In the genomic region with DNA sequence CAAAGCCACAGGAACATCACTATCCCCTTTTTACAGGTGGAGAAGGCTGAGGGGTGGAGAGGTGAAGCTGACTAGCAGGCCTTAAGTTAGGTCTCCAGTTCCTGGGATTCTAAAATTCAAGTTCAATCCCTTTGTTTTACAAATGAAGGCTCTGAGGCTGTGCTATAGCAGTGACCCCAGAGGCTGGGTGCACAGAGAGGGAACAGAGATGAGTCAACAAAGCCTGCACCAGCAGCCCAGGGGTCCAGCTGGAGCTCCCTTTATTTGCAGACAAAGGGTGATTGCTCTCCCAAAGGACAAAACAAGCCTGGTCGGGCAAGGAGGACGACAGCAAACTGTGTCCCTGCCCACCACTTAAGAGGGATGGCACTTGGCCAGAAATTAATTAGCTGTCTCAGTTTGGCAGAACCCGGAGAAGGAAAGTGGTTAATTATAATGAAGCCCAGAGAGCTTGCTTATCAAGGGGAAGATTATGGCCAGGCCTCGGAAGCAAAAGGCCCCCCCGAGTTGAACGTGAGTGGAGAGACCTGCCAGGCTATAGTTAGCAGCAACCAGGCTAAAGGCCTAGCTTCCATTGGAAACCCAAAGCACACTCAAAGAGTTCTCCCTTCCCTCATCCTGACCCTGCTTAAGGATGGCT, we compare ENCODE assay signal across 11 mouse cellular contexts. TPM values are rescaled to one million over a fixed set of nuclear protein-coding genes. Genes with fewer than 3 reads are reported as not detected.
DNase-seq lines count a peak whose midpoint lies in the region; ATAC-seq and TF ChIP-seq lines count a peak whose summit lies in the region.
"Had no signal": no experiment of that assay in that cellular context is flagged by ENCODE, and none has a peak within 500 bp of the region (broad histone marks: within the 10 kb centered on the region; RNA-seq: fewer than 3 reads in every experiment).

No protein-coding gene starts in this region.

- H3K4me1 ChIP-seq in forebrain, postnatal 0 days (ENCODE audit: insufficient read depth): no peaks in the 10 kb centered on the region
- H3K4me1 ChIP-seq in hindbrain, embryonic 14.5 days (replicated peaks; ENCODE audit: control insufficient read depth, insufficient read depth, low read length): peaks cover 8% of the 10 kb centered on the region; the same call in 1 of the 2 replicates
- peaks cover 14% of the 10 kb centered on the region for H3K4me1 ChIP-seq in neural tube, embryonic 13.5 days (replicated peaks)
- H3K4me1 ChIP-seq in kidney, adult 2 months (ENCODE audit: control insufficient read depth, insufficient read depth, low read length): 0 out of 2 replicates have a peak, but pooled peaks cover 3% of the 10 kb centered on the region

- H3K9me3 ChIP-seq in forebrain, postnatal 0 days (ENCODE audit: low read length): no peaks in the 10 kb centered on the region
- H3K9me3 ChIP-seq in hindbrain, embryonic 14.5 days (ENCODE audit: control insufficient read depth, low read length): no peaks in the 10 kb centered on the region
- no peaks in the 10 kb centered on the region for H3K9me3 ChIP-seq in neural tube, embryonic 13.5 days

- H3K27me3 ChIP-seq in forebrain, postnatal 0 days (ENCODE audit: insufficient read depth, low read length): no peaks in the 10 kb centered on the region
- H3K27me3 ChIP-seq in hindbrain, embryonic 14.5 days (ENCODE audit: control insufficient read depth, insufficient read depth, low read length): no peaks in the 10 kb centered on the region
- no peaks in the 10 kb centered on the region for H3K27me3 ChIP-seq in neural tube, embryonic 13.5 days
- H3K27me3 ChIP-seq in kidney, adult 2 months (replicated peaks; ENCODE audit: control insufficient read depth, insufficient read depth, low read length): no peaks in the 10 kb centered on the region

- no peak overlapping the region for H3K27ac ChIP-seq in layer of hippocampus, adult 2 months
- H3K27ac ChIP-seq in forebrain, postnatal 0 days (ENCODE audit: low read depth, low read length): no peak overlapping the region
- H3K27ac ChIP-seq in hindbrain, embryonic 14.5 days: peak overlapping the region; percentile 53
- H3K27ac ChIP-seq in neural tube, embryonic 13.5 days (replicated peaks): peak overlapping the region; percentile 68
- no peak overlapping the region for H3K27ac ChIP-seq in kidney, adult 2 months (ENCODE audit: insufficient read depth, low read depth, low read length)

- DNase-seq in layer of hippocampus, adult 2 months (ENCODE audit: low spot score in 2 of 2): peak; percentile 31 to 41
- DNase-seq in layer of hippocampus, postnatal 25 days (ENCODE audit: extremely low spot score in 1 of 2, low spot score in 1 of 2): no peak
- peak; percentile 71 for DNase-seq in forebrain, postnatal 0 days
- DNase-seq in hindbrain, embryonic 14.5 days (ENCODE audit: low spot score): peak; percentile 64
- DNase-seq in kidney, adult 18-20 months: no peak
- no peak for DNase-seq in gastrocnemius, postnatal 25 days
- no peak for DNase-seq in kidney, adult 2 months
- DNase-seq: thymus, postnatal 14 days had no signal

- H3K4me2 ChIP-seq in forebrain, postnatal 0 days (ENCODE audit: low read depth): no peak overlapping the region
- H3K4me2 ChIP-seq in hindbrain, embryonic 14.5 days (replicated peaks): no peak overlapping the region
- H3K4me2 ChIP-seq in neural tube, embryonic 13.5 days: no peak overlapping the region

- no peak for TF ChIP-seq POLR2A in kidney, adult 2 months (IDR thresholded peaks at IDR 0.05; ENCODE audit: low read depth, low read length)

- peak; percentile 87 for ATAC-seq in forebrain, postnatal 0 days
- ATAC-seq in hindbrain, embryonic 14.5 days (ENCODE audit: low FRiP score): no peak; the same call in 1 of the 2 replicates
- peak; percentile 27; the same call in 1 of the 2 replicates for ATAC-seq in neural tube, embryonic 13.5 days (ENCODE audit: low read depth)

- H3K36me3 ChIP-seq in forebrain, postnatal 0 days (ENCODE audit: insufficient read depth): no peaks in the 10 kb centered on the region
- no peaks in the 10 kb centered on the region for H3K36me3 ChIP-seq in hindbrain, embryonic 14.5 days (replicated peaks; ENCODE audit: control insufficient read depth, insufficient read depth)
- no peaks in the 10 kb centered on the region for H3K36me3 ChIP-seq in neural tube, embryonic 13.5 days
- no peaks in the 10 kb centered on the region for H3K36me3 ChIP-seq in kidney, adult 2 months (ENCODE audit: control insufficient read depth, insufficient read depth, low read length)

- 6% methylated on average over 6 of the region's 6 CpGs for WGBS in forebrain, postnatal 0 days
- WGBS in hindbrain, embryonic 14.5 days: 6% methylated on average over 6 of the region's 6 CpGs
- 13% methylated on average over 6 of the region's 6 CpGs for WGBS in neural tube, embryonic 13.5 days
- 36% methylated on average over 6 of the region's 6 CpGs for WGBS in kidney, adult 2 months

- TF ChIP-seq CTCF in layer of hippocampus, adult 2 months (conservative IDR thresholded peaks at IDR 0.05): no peak
- TF ChIP-seq CTCF in forebrain, postnatal 0 days (IDR thresholded peaks at IDR 0.05; ENCODE audit: low read depth): no peak
- TF ChIP-seq CTCF in kidney, adult 2 months (conservative IDR thresholded peaks at IDR 0.05; ENCODE audit: insufficient read depth, insufficient read length, low read depth, low read length): no peak

- no peak overlapping the region for H3K9ac ChIP-seq in forebrain, postnatal 0 days
- no peak overlapping the region for H3K9ac ChIP-seq in hindbrain, embryonic 14.5 days
- no peak overlapping the region for H3K9ac ChIP-seq in neural tube, embryonic 13.5 days

- H3K4me3 ChIP-seq in layer of hippocampus, adult 2 months: no peak overlapping the region
- H3K4me3 ChIP-seq in forebrain, postnatal 0 days (ENCODE audit: low read depth, low read length): no peak overlapping the region
- H3K4me3 ChIP-seq in hindbrain, embryonic 14.5 days (replicated peaks; ENCODE audit: low read length): no peak overlapping the region
- no peak overlapping the region for H3K4me3 ChIP-seq in neural tube, embryonic 13.5 days
- H3K4me3 ChIP-seq in kidney, adult 2 months (ENCODE audit: insufficient read depth, low read depth, low read length): no peak overlapping the region

RNA-seq across cellular contexts. Expression of gene Oprd1, which starts 15.2 kb away (rescaled TPM):
- total RNA-seq in layer of hippocampus, adult 2 months (2021): 10 to 100 TPM in 1 of 2 experiments, 1 to 10 TPM in 1; 9.2 to 10.4 TPM
- 10 to 100 TPM in 1 of 2 experiments, 1 to 10 TPM in 1; 10.0 to 11.2 TPM for total RNA-seq in layer of hippocampus, postnatal 25 days (2021)
- 1.5 and 1.6 TPM in 2 replicates for total RNA-seq in forebrain, postnatal 0 days (2014; rRNA removed)
- polyA plus RNA-seq in forebrain, postnatal 0 days (2015; fragmentation: Nextera tagmentation; extraction: Ambion mirVana): 0.23 and 0.53 TPM in 2 replicates
- 0.50 and 0.63 TPM in 2 replicates for polyA plus RNA-seq in hindbrain, embryonic 14.5 days (2014; fragmentation: Nextera tagmentation; extraction: Ambion mirVana)
- polyA plus RNA-seq in neural tube, embryonic 13.5 days (2015; fragmentation: Nextera tagmentation; extraction: Ambion mirVana): 0.77 and 0.96 TPM in 2 replicates
- not detected for total RNA-seq in gastrocnemius, postnatal 25 days (2021)
- 0.01 and 0.19 TPM in 2 replicates for polyA plus RNA-seq in kidney, adult 2 months (2012; rRNA removed)
- total RNA-seq: CH12.LX had no signal

RNA-seq across cellular contexts. Expression of gene Epb41, which starts 54.0 kb away (rescaled TPM):
- total RNA-seq in layer of hippocampus, adult 2 months (2021): 10 to 100 TPM; 21.5 to 23.2 TPM
- 10 to 100 TPM; 16.8 to 24.1 TPM for total RNA-seq in layer of hippocampus, postnatal 25 days (2021)
- 65.0 and 68.3 TPM in 2 replicates for total RNA-seq in forebrain, postnatal 0 days (2014; rRNA removed)
- 32.4 and 36.5 TPM in 2 replicates for polyA plus RNA-seq in forebrain, postnatal 0 days (2015; fragmentation: Nextera tagmentation; extraction: Ambion mirVana)
- polyA plus RNA-seq in hindbrain, embryonic 14.5 days (2014; fragmentation: Nextera tagmentation; extraction: Ambion mirVana): 73.3 and 82.9 TPM in 2 replicates
- 95.5 and 113 TPM in 2 replicates for polyA plus RNA-seq in neural tube, embryonic 13.5 days (2015; fragmentation: Nextera tagmentation; extraction: Ambion mirVana)
- 10 to 100 TPM; 80.4 to 86.0 TPM for total RNA-seq in gastrocnemius, postnatal 25 days (2021)
- polyA plus RNA-seq in kidney, adult 2 months (2012; rRNA removed): 69.8 and 73.8 TPM in 2 replicates

RNA-seq across cellular contexts. Expression of gene Gm10300, which starts 54.6 kb away (rescaled TPM):
- not detected for total RNA-seq in layer of hippocampus, adult 2 months (2021)
- total RNA-seq in layer of hippocampus, postnatal 25 days (2021): not detected
- 0.14 TPM in 1 of 2 replicates, not detected in the other for total RNA-seq in forebrain, postnatal 0 days (2014; rRNA removed)
- polyA plus RNA-seq in forebrain, postnatal 0 days (2015; fragmentation: Nextera tagmentation; extraction: Ambion mirVana): not detected in 2 replicates
- polyA plus RNA-seq in hindbrain, embryonic 14.5 days (2014; fragmentation: Nextera tagmentation; extraction: Ambion mirVana): not detected in 2 replicates
- polyA plus RNA-seq in neural tube, embryonic 13.5 days (2015; fragmentation: Nextera tagmentation; extraction: Ambion mirVana): 0.20 TPM in 1 of 2 replicates, not detected in the other
- total RNA-seq in gastrocnemius, postnatal 25 days (2021): not detected
- polyA plus RNA-seq in kidney, adult 2 months (2012; rRNA removed): 0.09 and 0.27 TPM in 2 replicates
- polyA plus RNA-seq: limb, embryonic 11.5 days had no signal

Comparison
In these comparisons a context has a peak if more than half of its experiments do, and no peak if none do; other contexts are left out.
1. DNase-seq: peak in layer of hippocampus, adult 2 months (2 of 2), forebrain, postnatal 0 days (single experiment) and hindbrain, embryonic 14.5 days (single experiment); none in layer of hippocampus, postnatal 25 days (0 of 2), kidney, adult 18-20 months (single experiment), gastrocnemius, postnatal 25 days (single experiment) and kidney, adult 2 months (single experiment).
2. H3K27ac ChIP-seq: peak in hindbrain, embryonic 14.5 days (single experiment) and neural tube, embryonic 13.5 days (single experiment); none in layer of hippocampus, adult 2 months (single experiment), forebrain, postnatal 0 days (single experiment) and kidney, adult 2 months (single experiment).